Mouse (Mus musculus): ENCODE measurements at regions not wholly inside any gene's neighbourhood (a gene's known extent, or its start where the extent isn't known, plus 50 kb on each side); places are given as distances from the start of the nearest gene placed in this dataset.

- DNase-seq = no peak
These were observed 61.6 kb upstream of the 4931429L15Rik start for GRCm38 (mm10) chr9:46381342-46381741.

- DNase-seq = no peak
These were observed 59.7 kb upstream of the 4931429L15Rik start for GRCm38 (mm10) chr9:46379453-46379852.

- no peak for DNase-seq
These were observed 58.6 kb upstream of the 4931429L15Rik start for GRCm38 (mm10) chr9:46378339-46378738.
